12 mouse cellular contexts compared by ENCODE assay signal in the genomic region with DNA sequence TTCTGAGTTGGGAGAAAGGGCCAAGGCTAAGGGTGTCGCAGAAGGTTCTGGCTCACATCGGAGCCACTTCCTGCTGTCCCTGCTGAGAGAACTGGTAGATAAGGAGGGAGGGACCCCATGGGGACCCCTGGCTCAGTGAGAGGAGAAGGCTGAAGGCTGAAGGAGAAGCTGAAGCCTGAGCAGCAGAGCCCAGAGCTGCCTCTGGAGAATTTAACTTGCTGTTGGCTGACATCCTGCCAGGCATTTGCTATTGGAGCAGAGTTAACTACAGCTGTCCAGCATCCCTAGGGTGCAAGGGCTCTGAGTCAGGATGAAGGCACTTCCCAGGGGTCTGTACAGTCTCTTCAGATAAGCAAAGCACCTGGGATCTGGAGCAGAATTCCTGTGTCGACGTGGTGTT.
DNase-seq lines count a peak whose midpoint lies in the region; ATAC-seq and TF ChIP-seq lines count a peak whose summit lies in the region.
"Had no signal": no experiment of that assay in that cellular context is flagged by ENCODE, and none has a peak within 500 bp of the region (broad histone marks: within the 10 kb centered on the region; RNA-seq: fewer than 3 reads in every experiment).

No protein-coding gene starts in this region.

- H3K4me2 ChIP-seq in liver, embryonic 12.5 days: no peak overlapping the region
- H3K4me2 ChIP-seq in liver, postnatal 0 days (ENCODE audit: low read depth, low read length): no peak overlapping the region
- no peak overlapping the region for H3K4me2 ChIP-seq in midbrain, embryonic 16.5 days (ENCODE audit: low read length)
- H3K4me2 ChIP-seq: midbrain, embryonic 15.5 days had no signal

- 39% methylated on average over 4 of the region's 4 CpGs for WGBS in liver, embryonic 12.5 days (ENCODE audit: insufficient replicate concordance)
- WGBS in liver, postnatal 0 days (ENCODE audit: insufficient replicate concordance): 61% methylated on average over 4 of the region's 4 CpGs
- 76% methylated on average over 4 of the region's 4 CpGs for WGBS in hindbrain, embryonic 10.5 days
- 82% methylated on average over 4 of the region's 4 CpGs for WGBS in midbrain, embryonic 16.5 days

- no peaks in the 10 kb centered on the region for H3K4me1 ChIP-seq in liver, embryonic 12.5 days
- no peaks in the 10 kb centered on the region for H3K4me1 ChIP-seq in liver, postnatal 0 days (ENCODE audit: insufficient read depth)
- peaks cover 8% of the 10 kb centered on the region for H3K4me1 ChIP-seq in hindbrain, embryonic 10.5 days (replicated peaks)
- no peaks in the 10 kb centered on the region for H3K4me1 ChIP-seq in midbrain, embryonic 16.5 days (ENCODE audit: control insufficient read depth, insufficient read depth, low read length)

- no peak for ATAC-seq in liver, embryonic 12.5 days
- no peak for ATAC-seq in liver, postnatal 0 days
- no peak for ATAC-seq in midbrain, embryonic 16.5 days
- ATAC-seq: midbrain, embryonic 15.5 days had no signal

- no peak overlapping the region for H3K9ac ChIP-seq in liver, embryonic 12.5 days
- H3K9ac ChIP-seq in liver, postnatal 0 days (replicated peaks): no peak overlapping the region
- H3K9ac ChIP-seq in midbrain, embryonic 16.5 days (ENCODE audit: low read depth, low read length): no peak overlapping the region
- H3K9ac ChIP-seq: midbrain, embryonic 15.5 days had no signal

- no peaks in the 10 kb centered on the region for H3K36me3 ChIP-seq in liver, embryonic 12.5 days
- no peaks in the 10 kb centered on the region for H3K36me3 ChIP-seq in liver, postnatal 0 days (replicated peaks; ENCODE audit: insufficient read depth, low read length)
- no peaks in the 10 kb centered on the region for H3K36me3 ChIP-seq in hindbrain, embryonic 10.5 days
- no peaks in the 10 kb centered on the region for H3K36me3 ChIP-seq in midbrain, embryonic 16.5 days (ENCODE audit: control insufficient read depth, insufficient read depth, low read length)
- H3K36me3 ChIP-seq: forebrain, embryonic 10.5 days; midbrain, embryonic 15.5 days had no signal

- H3K9me3 ChIP-seq in liver, embryonic 12.5 days (replicated peaks): no peaks in the 10 kb centered on the region
- no peaks in the 10 kb centered on the region for H3K9me3 ChIP-seq in liver, postnatal 0 days (ENCODE audit: low read length)
- no peaks in the 10 kb centered on the region for H3K9me3 ChIP-seq in hindbrain, embryonic 10.5 days
- H3K9me3 ChIP-seq in midbrain, embryonic 16.5 days (replicated peaks; ENCODE audit: control insufficient read depth, low read length, poor library complexity, severe bottlenecking): no peaks in the 10 kb centered on the region
- H3K9me3 ChIP-seq: forebrain, embryonic 10.5 days; midbrain, embryonic 15.5 days had no signal

- no peak for TF ChIP-seq EP300 in liver, postnatal 0 days (IDR thresholded peaks at IDR 0.05; ENCODE audit: low read depth)

- no peak overlapping the region for H3K4me3 ChIP-seq in liver, embryonic 12.5 days
- no peak overlapping the region for H3K4me3 ChIP-seq in liver, postnatal 0 days (ENCODE audit: low read depth, low read length)
- H3K4me3 ChIP-seq in hindbrain, embryonic 10.5 days: no peak overlapping the region
- H3K4me3 ChIP-seq in midbrain, embryonic 16.5 days (ENCODE audit: low read depth, low read length): no peak overlapping the region
- H3K4me3 ChIP-seq: forebrain, embryonic 10.5 days; midbrain, embryonic 15.5 days had no signal

- H3K27me3 ChIP-seq in liver, embryonic 12.5 days (replicated peaks): 0 out of 2 replicates have a peak, but pooled peaks cover 6% of the 10 kb centered on the region
- no peaks in the 10 kb centered on the region for H3K27me3 ChIP-seq in liver, postnatal 0 days (ENCODE audit: insufficient read depth, low read length)
- H3K27me3 ChIP-seq in hindbrain, embryonic 10.5 days (ENCODE audit: insufficient read depth, poor library complexity, severe bottlenecking): no peaks in the 10 kb centered on the region
- H3K27me3 ChIP-seq in midbrain, embryonic 16.5 days (ENCODE audit: control insufficient read depth, insufficient read depth, low read depth, low read length): no peaks in the 10 kb centered on the region
- H3K27me3 ChIP-seq: midbrain, embryonic 15.5 days had no signal

- 0 out of 2 replicates have a peak overlapping the region, but pooled peaks have one; percentile 4 for H3K27ac ChIP-seq in liver, embryonic 12.5 days
- H3K27ac ChIP-seq in liver, postnatal 0 days (ENCODE audit: low read depth): no peak overlapping the region
- H3K27ac ChIP-seq in hindbrain, embryonic 10.5 days: no peak overlapping the region
- H3K27ac ChIP-seq in midbrain, embryonic 16.5 days (ENCODE audit: low read length): no peak overlapping the region
- H3K27ac ChIP-seq: forebrain, embryonic 10.5 days; midbrain, embryonic 15.5 days had no signal

- no peak for TF ChIP-seq CTCF in liver, postnatal 0 days (IDR thresholded peaks at IDR 0.05; ENCODE audit: low read depth)

- no peak for DNase-seq in liver, postnatal 0 days
- peak; percentile 99 for DNase-seq in heart, adult 11 months
- peak; percentile 72 for DNase-seq in heart, postnatal 4 days
- DNase-seq in skeletal muscle tissue, adult 2 months (ENCODE audit: low read depth, low spot score): peak; percentile 58
- no peak for DNase-seq in hindbrain, embryonic 10.5 days (ENCODE audit: low spot score)
- no peak for DNase-seq in urinary bladder, postnatal 14 days (ENCODE audit: low spot score)
- DNase-seq: cerebellum, adult 9-11 months; thymus, postnatal 25 days had no signal

Comparison
In these comparisons a context has a peak if more than half of its experiments do, and no peak if none do; other contexts are left out.
1. DNase-seq: peak in heart, adult 11 months (single experiment), heart, postnatal 4 days (single experiment) and skeletal muscle tissue, adult 2 months (single experiment); none in liver, postnatal 0 days (single experiment), hindbrain, embryonic 10.5 days (single experiment) and urinary bladder, postnatal 14 days (single experiment).